In genomic region chr5:118017527-118017926, GRCm38 (mm10) we compare ENCODE assay signal across 27 mouse cellular contexts.
"Had no signal": no experiment of that assay in that cellular context is flagged by ENCODE, and none has a peak within 500 bp of the region (broad histone marks: within the 10 kb centered on the region; RNA-seq: fewer than 3 reads in every experiment).

No protein-coding gene starts in this region.

- H3K9ac ChIP-seq: heart, embryonic 12.5 days; hindbrain, embryonic 12.5 days; hindbrain, embryonic 14.5 days; intestine, embryonic 15.5 days; kidney, embryonic 15.5 days; limb, embryonic 12.5 days; liver, embryonic 13.5 days had no signal

- H3K4me2 ChIP-seq: heart, embryonic 12.5 days; hindbrain, embryonic 12.5 days; hindbrain, embryonic 14.5 days; intestine, embryonic 15.5 days; kidney, embryonic 15.5 days; limb, embryonic 12.5 days; liver, embryonic 11.5 days; liver, embryonic 13.5 days had no signal

- ATAC-seq: forebrain, embryonic 16.5 days; hindbrain, embryonic 16.5 days; inflammation-experienced regulatory T-cells, adult 6 months; intestine, embryonic 15.5 days; intestine, postnatal 0 days had no signal

- DNase-seq: gastrocnemius, postnatal 14 days; heart, adult 18-20 months; heart, postnatal 10 days; heart, postnatal 4 days; kidney, adult 2 months; kidney, adult 9 months; kidney, postnatal 10 days; kidney, postnatal 25 days; kidney, postnatal 4 days; liver; liver, embryonic 13.5 days had no signal

- H3K36me3 ChIP-seq: heart, embryonic 10.5 days; heart, embryonic 12.5 days; hindbrain, embryonic 10.5 days; hindbrain, embryonic 12.5 days; intestine, embryonic 15.5 days; kidney, embryonic 15.5 days; limb, embryonic 10.5 days; limb, embryonic 12.5 days; liver, embryonic 13.5 days had no signal

- H3K27ac ChIP-seq: heart, embryonic 10.5 days; hindbrain, embryonic 10.5 days; hindbrain, embryonic 12.5 days; hindbrain, embryonic 14.5 days; intestine, embryonic 15.5 days; kidney, embryonic 15.5 days; layer of hippocampus, adult 2 months; left cerebral cortex, adult 2 months; limb, embryonic 10.5 days; limb, embryonic 12.5 days; liver, embryonic 13.5 days had no signal

- H3K4me3 ChIP-seq: heart, embryonic 10.5 days; heart, embryonic 12.5 days; hindbrain, embryonic 10.5 days; hindbrain, embryonic 12.5 days; intestine, embryonic 15.5 days; kidney, embryonic 15.5 days; layer of hippocampus, adult 2 months; left cerebral cortex, adult 2 months; limb, embryonic 10.5 days; limb, embryonic 12.5 days; liver, embryonic 13.5 days had no signal

- H3K9me3 ChIP-seq: heart, embryonic 10.5 days; heart, embryonic 12.5 days; hindbrain, embryonic 10.5 days; hindbrain, embryonic 12.5 days; intestine, embryonic 15.5 days; kidney, embryonic 15.5 days; limb, embryonic 10.5 days; limb, embryonic 12.5 days; liver, embryonic 13.5 days had no signal

- H3K4me1 ChIP-seq: liver, embryonic 13.5 days had no signal

- H3K27me3 ChIP-seq: hindbrain, embryonic 12.5 days; intestine, embryonic 15.5 days; liver, embryonic 13.5 days had no signal
